Comparison of ENCODE assay signal across 20 mouse cellular contexts in genomic region chr4:143171600-143172290, GRCm38 (mm10). TPM values are rescaled to one million over a fixed set of nuclear protein-coding genes. Genes with fewer than 3 reads are reported as not detected.
DNase-seq lines count a peak whose midpoint lies in the region; ATAC-seq and TF ChIP-seq lines count a peak whose summit lies in the region.
"Had no signal": no experiment of that assay in that cellular context is flagged by ENCODE, and none has a peak within 500 bp of the region (broad histone marks: within the 10 kb centered on the region; RNA-seq: fewer than 3 reads in every experiment).

No protein-coding gene starts in this region.

- WGBS in spleen, adult 2 months: 23% methylated on average over 4 of the region's 4 CpGs
- 37% methylated on average over 4 of the region's 4 CpGs for WGBS in kidney, adult 2 months

- no peak for DNase-seq in spleen, adult 2 months (ENCODE audit: low read depth in 1 of 2, low spot score in 2 of 2)
- DNase-seq in spleen, postnatal 14 days (ENCODE audit: low spot score in 2 of 2): no peak
- no peak for DNase-seq in CH12.LX (ENCODE audit: extremely low read depth)
- no peak for DNase-seq in kidney, adult 2 months
- DNase-seq in spleen, postnatal 10 days (ENCODE audit: low spot score in 2 of 2): no peak
- DNase-seq: adrenal gland, adult 8-10 months; adrenal gland, postnatal 36 days; cerebellum, adult 8-10 months; cerebellum, postnatal 14 days; embryo, embryonic 11 days; gastrocnemius, postnatal 36 days; heart, adult 18-20 months; heart, postnatal 14 days had no signal

- H3K4me2 ChIP-seq in CH12.LX (ENCODE audit: insufficient read depth, low read depth, poor library complexity, severe bottlenecking): peak overlapping the region; percentile 50
- H3K4me2 ChIP-seq: embryonic facial prominence, embryonic 15.5 days; forebrain, embryonic 15.5 days; heart, embryonic 15.5 days; hindbrain, embryonic 14.5 days had no signal

- no peak overlapping the region for H3K4me3 ChIP-seq in spleen, adult 2 months (ENCODE audit: extremely low read depth, insufficient read depth, insufficient read length)
- no peak overlapping the region for H3K4me3 ChIP-seq in CH12.LX (replicated peaks in 1 of 3; ENCODE audit: low read depth in 2 of 3, low read length in 2 of 3, poor library complexity in 1 of 3)
- no peak overlapping the region for H3K4me3 ChIP-seq in kidney, adult 2 months (ENCODE audit: insufficient read depth, low read depth, low read length)
- H3K4me3 ChIP-seq: embryonic facial prominence, embryonic 15.5 days; erythroblast, embryonic 14.5 days; forebrain, embryonic 15.5 days; heart, embryonic 10.5 days; heart, embryonic 15.5 days had no signal

- 0 out of 2 replicates have a peak, but pooled peaks cover 2% of the 10 kb centered on the region for H3K79me2 ChIP-seq in CH12.LX (replicated peaks; ENCODE audit: control insufficient read depth, extremely low read depth, insufficient read depth, poor library complexity, severe bottlenecking)

- dilution Hi-C loops in CH12.LX (cut with MboI; ENCODE audit: extremely low pct_ligation_motif_present, extremely low pct_unique_long_range_greater_than_20kb, low sequenced_read_pairs): no loop called here

- no peak for TF ChIP-seq CTCF in spleen, adult 2 months (IDR thresholded peaks at IDR 0.05; ENCODE audit: extremely low read depth, insufficient read depth, insufficient read length, insufficient replicate concordance)
- no peak for TF ChIP-seq CTCF in CH12.LX (conservative IDR thresholded peaks at IDR 0.05 in 1 of 2, IDR thresholded peaks at IDR 0.05 in 1 of 2; ENCODE audit: low read depth in 2 of 2, low read length in 2 of 2)
- no peak for TF ChIP-seq CTCF in kidney, adult 2 months (conservative IDR thresholded peaks at IDR 0.05; ENCODE audit: insufficient read depth, insufficient read length, low read depth, low read length)

- peak overlapping the region; percentile 83 for H3K27ac ChIP-seq in spleen, adult 2 months (ENCODE audit: insufficient read depth, low read length)
- H3K27ac ChIP-seq in CH12.LX (ENCODE audit: insufficient read depth, low read depth): no peak overlapping the region
- H3K27ac ChIP-seq in kidney, adult 2 months (ENCODE audit: insufficient read depth, low read depth, low read length): no peak overlapping the region
- H3K27ac ChIP-seq: embryonic facial prominence, embryonic 15.5 days; forebrain, embryonic 15.5 days; heart, embryonic 10.5 days; heart, embryonic 15.5 days; hindbrain, embryonic 14.5 days had no signal

- in situ Hi-C loops in CH12.LX (cut with MboI; ENCODE audit: low pct_ligation_motif_present, low pct_unique_long_range_greater_than_20kb, low sequenced_read_pairs): no loop called here

- no peak for TF ChIP-seq POLR2A in spleen, adult 2 months (IDR thresholded peaks at IDR 0.05; ENCODE audit: low read depth, low read length)
- TF ChIP-seq POLR2A in CH12.LX (IDR thresholded peaks at IDR 0.05; ENCODE audit: low read depth, low read length): no peak
- TF ChIP-seq POLR2A in kidney, adult 2 months (IDR thresholded peaks at IDR 0.05; ENCODE audit: low read depth, low read length): no peak

- ATAC-seq in neutrophil, adult 5-6 weeks (ENCODE audit: extremely low read depth, insufficient number of reproducible peaks, low FRiP score, poor library complexity, severe bottlenecking): 0 out of 2 replicates have a peak, but pooled peaks have one; percentile 44
- ATAC-seq: forebrain, embryonic 15.5 days had no signal

- no peaks in the 10 kb centered on the region for H3K27me3 ChIP-seq in spleen, adult 2 months (ENCODE audit: control insufficient read depth, insufficient read depth, low read length)
- H3K27me3 ChIP-seq in CH12.LX (replicated peaks): no peaks in the 10 kb centered on the region
- no peaks in the 10 kb centered on the region for H3K27me3 ChIP-seq in kidney, adult 2 months (replicated peaks; ENCODE audit: control insufficient read depth, insufficient read depth, low read length)
- H3K27me3 ChIP-seq: embryonic facial prominence, embryonic 15.5 days; forebrain, embryonic 15.5 days; heart, embryonic 15.5 days had no signal

- no peak for TF ChIP-seq EP300 in CH12.LX (IDR thresholded peaks at IDR 0.05; ENCODE audit: low read length)

- no peak overlapping the region for H3K9ac ChIP-seq in CH12.LX (ENCODE audit: insufficient read depth, low read depth)
- H3K9ac ChIP-seq: embryonic facial prominence, embryonic 15.5 days; forebrain, embryonic 15.5 days; heart, embryonic 15.5 days; hindbrain, embryonic 14.5 days had no signal

- H3K36me3 ChIP-seq in spleen, adult 2 months (ENCODE audit: control insufficient read depth, insufficient read depth, low read length): peaks cover 9% of the 10 kb centered on the region
- H3K36me3 ChIP-seq in CH12.LX (replicated peaks in 1 of 2; ENCODE audit: control insufficient read depth in 1 of 2, insufficient read depth in 1 of 2, low read length in 1 of 2): peaks cover 32 to 64% of the 10 kb centered on the region in 2 experiments
- no peaks in the 10 kb centered on the region; the same call in 1 of the 2 replicates for H3K36me3 ChIP-seq in kidney, adult 2 months (ENCODE audit: control insufficient read depth, insufficient read depth, low read length)

- peaks cover 12% of the 10 kb centered on the region for H3K4me1 ChIP-seq in spleen, adult 2 months (ENCODE audit: control insufficient read depth, insufficient read depth, insufficient read length)
- peaks cover 2 to 24% of the 10 kb centered on the region in 2 experiments; a peak in 3 of 4 replicates for H3K4me1 ChIP-seq in CH12.LX (ENCODE audit: control insufficient read depth in 1 of 2, insufficient read depth in 2 of 2)
- peaks cover 24% of the 10 kb centered on the region for H3K4me1 ChIP-seq in kidney, adult 2 months (ENCODE audit: control insufficient read depth, insufficient read depth, low read length)
- H3K4me1 ChIP-seq: embryonic facial prominence, embryonic 15.5 days; forebrain, embryonic 15.5 days; heart, embryonic 10.5 days; heart, embryonic 15.5 days had no signal

- H3K9me3 ChIP-seq in CH12.LX (replicated peaks; ENCODE audit: low read length): no peaks in the 10 kb centered on the region
- H3K9me3 ChIP-seq: embryonic facial prominence, embryonic 15.5 days; forebrain, embryonic 15.5 days; heart, embryonic 10.5 days; heart, embryonic 15.5 days had no signal

- no peak for TF ChIP-seq RAD21 in CH12.LX (IDR thresholded peaks at IDR 0.05; ENCODE audit: low read depth, low read length)

TF ChIP-seq in CH12.LX, 34 proteins besides CTCF, POLR2A, EP300 and RAD21:
- TF ChIP-seq CHD2 (IDR thresholded peaks at IDR 0.05; ENCODE audit: low read length) (no peak), USF1 (IDR thresholded peaks at IDR 0.05; ENCODE audit: low read depth, low read length) (no peak), ZMIZ1 (IDR thresholded peaks at IDR 0.05; ENCODE audit: low read depth, low read length) (no peak), JUN (IDR thresholded peaks at IDR 0.05; ENCODE audit: insufficient read depth, low read depth, low read length) (no peak), SIN3A (IDR thresholded peaks at IDR 0.05; ENCODE audit: low read length) (no peak), TCF12 (IDR thresholded peaks at IDR 0.05; ENCODE audit: low read depth, low read length) (no peak), MEF2A (IDR thresholded peaks at IDR 0.05; ENCODE audit: borderline replicate concordance, low read depth, low read length) (no peak), PAX5 (IDR thresholded peaks at IDR 0.05; ENCODE audit: low read length) (no peak), IRF4 (IDR thresholded peaks at IDR 0.05; ENCODE audit: low read depth, low read length) (no peak), ZNF384 (IDR thresholded peaks at IDR 0.05; ENCODE audit: low read depth, low read length) (no peak), ETS1 (conservative IDR thresholded peaks at IDR 0.05; ENCODE audit: low read depth, low read length) (no peak; the same call in 1 of the 2 replicates), JUND (conservative IDR thresholded peaks at IDR 0.05; ENCODE audit: low read depth, low read length) (no peak), ZKSCAN1 (IDR thresholded peaks at IDR 0.05; ENCODE audit: borderline replicate concordance, low read depth, low read length) (no peak), MAX (IDR thresholded peaks at IDR 0.05; ENCODE audit: low read length) (no peak), GABPA (IDR thresholded peaks at IDR 0.05; ENCODE audit: insufficient replicate concordance, low read depth, low read length) (no peak), MAFK (IDR thresholded peaks at IDR 0.05; ENCODE audit: insufficient replicate concordance, low read length) (no peak), MYC (IDR thresholded peaks at IDR 0.05; ENCODE audit: low read depth, low read length) (no peak), POLR2AphosphoS2 (IDR thresholded peaks at IDR 0.05; ENCODE audit: low read depth, low read length) (no peak), BHLHE40 (IDR thresholded peaks at IDR 0.05; ENCODE audit: low read depth, low read length) (no peak)

RNA-seq across cellular contexts. Expression of gene Prdm2, which starts 41.0 kb away (rescaled TPM):
- 13.5 and 14.4 TPM in 2 replicates for polyA plus RNA-seq in spleen, adult 2 months (2012; rRNA removed)
- total RNA-seq in CH12.LX (2012; rRNA removed) (7.1 and 7.2 TPM in 2 replicates), CH12.LX (2014; rRNA removed) (2.9 and 3.8 TPM in 2 replicates)
- 13.4 and 16.1 TPM in 2 replicates for polyA plus RNA-seq in CH12.LX (2012; ENCODE audit: insufficient read length, low read depth)
- 66.9 and 68.1 TPM in 2 replicates for total RNA-seq in neutrophil, adult 5-6 weeks (2017)
- polyA plus RNA-seq in kidney, adult 2 months (2012; rRNA removed): 10.1 and 13.9 TPM in 2 replicates
